Mouse (Mus musculus): Measurements from ENCODE around the gene N4bp2l2.
"Not testable (repeated sequence)": the region's sequence is repeated elsewhere in the genome, so short reads cannot be mapped to it uniquely, and the experiment has no call there.

Gene N4bp2l2

GRCm38 (mm10) chr5:150666133-150666739, at the start of gene N4bp2l2:
N4bp2l2 (minus strand) TSS chr5:150666183.
- DNase-seq: not testable (repeated sequence)

- DNase-seq: no peak
These were observed 47.4 kb upstream of the N4bp2l2 start for GRCm38 (mm10) chr5:150713431-150713830.

GRCm38 (mm10) chr5:150711503-150711902, 45.5 kb upstream of the N4bp2l2 start:
- DNase-seq: no peak

GRCm38 (mm10) chr5:150707181-150707580, 41.2 kb upstream of the N4bp2l2 start:
- not testable (repeated sequence) for DNase-seq

GRCm38 (mm10) chr5:150706651-150707050, 40.7 kb upstream of the N4bp2l2 start:
- not testable (repeated sequence) for DNase-seq

GRCm38 (mm10) chr5:150702714-150703113, 36.7 kb upstream of the N4bp2l2 start:
- peak; percentile 42 for DNase-seq

GRCm38 (mm10) chr5:150693277-150693676, 27.3 kb upstream of the N4bp2l2 start:
- DNase-seq: no peak

- DNase-seq: no peak
These were observed 24.7 kb upstream of the N4bp2l2 start for GRCm38 (mm10) chr5:150690685-150691084.

- not testable (repeated sequence) for DNase-seq
These were observed 16.9 kb upstream of the N4bp2l2 start for GRCm38 (mm10) chr5:150682862-150683261.

GRCm38 (mm10) chr5:150674866-150675265, 8.9 kb upstream of the N4bp2l2 start:
- no peak for DNase-seq

GRCm38 (mm10) chr5:150673880-150674621, 8.1 kb upstream of the N4bp2l2 start:
- peak; percentile 63 for DNase-seq

- peak; percentile 93 for DNase-seq
These were observed 7.3 kb upstream of the N4bp2l2 start, which contains the start of gene Pds5b for GRCm38 (mm10) chr5:150673153-150673835. Pds5b (plus strand) TSS chr5:150673739.

GRCm38 (mm10) chr5:150672343-150672742, 6.4 kb upstream of the N4bp2l2 start:
- no peak for DNase-seq

- no peak for DNase-seq
These were observed 2.7 kb upstream of the N4bp2l2 start for GRCm38 (mm10) chr5:150668731-150669130.

- DNase-seq: peak; percentile 96
These were observed 640 bp downstream of the N4bp2l2 start for GRCm38 (mm10) chr5:150665132-150665954.

GRCm38 (mm10) chr5:150664794-150665131, 1.2 kb downstream of the N4bp2l2 start:
- no peak for DNase-seq

- not testable (repeated sequence) for DNase-seq
These were observed 2.1 kb downstream of the N4bp2l2 start for GRCm38 (mm10) chr5:150663926-150664325.

GRCm38 (mm10) chr5:150660296-150660695, 5.7 kb downstream of the N4bp2l2 start:
- DNase-seq: not testable (repeated sequence)

- DNase-seq: not testable (repeated sequence)
These were observed 6.6 kb downstream of the N4bp2l2 start for GRCm38 (mm10) chr5:150659425-150659824.

- no peak for DNase-seq
These were observed 11.4 kb downstream of the N4bp2l2 start for GRCm38 (mm10) chr5:150654548-150654947.

GRCm38 (mm10) chr5:150652578-150652977, 13.4 kb downstream of the N4bp2l2 start:
- DNase-seq: no peak

- DNase-seq: no peak
These were observed 21.1 kb downstream of the N4bp2l2 start for GRCm38 (mm10) chr5:150644926-150645325.

- DNase-seq: not testable (repeated sequence)
These were observed 22.6 kb downstream of the N4bp2l2 start for GRCm38 (mm10) chr5:150643390-150643789.

Data from thymus, postnatal 25 days (tissue).